Mouse (Mus musculus) hindbrain, embryonic 11.5 days (tissue): ENCODE results near the gene Lce3a. TPM values are rescaled to one million over a fixed set of nuclear protein-coding genes. Genes with fewer than 3 reads are reported as not detected.

Experiments
- ATAC-seq: fragments of 200-750 bp; cut with Nextera tagmentation; 2 replicates; pipeline ENCODE4 v1.8.0; 2017; ENCODE audit warnings: mild to moderate bottlenecking, moderate TSS enrichment, moderate library complexity; ENCODE audit not compliant: low FRiP score
- DNase-seq: peaks from one replicate; pipeline ENCODE4 v3.0.0-alpha.2; 2015; ENCODE audit warnings: low spot score
- H3K27ac ChIP-seq: fragments of 300-500 bp; sonication (generic); 2 replicates; pipeline ENCODE4 v1.5.1; 2014; ENCODE audit warnings: mild to moderate bottlenecking, low read depth, low read length
- H3K27me3 ChIP-seq: fragments of 300-500 bp; sonication (generic); 2 replicates; pipeline ENCODE4 v1.6.1; 2014; ENCODE audit warnings: mild to moderate bottlenecking, low read length, moderate library complexity, mixed read lengths; ENCODE audit not compliant: control insufficient read depth, insufficient read depth
- H3K36me3 ChIP-seq: fragments of 300-500 bp; sonication (generic); 2 replicates; pipeline ENCODE4 v1.6.1; 2014; ENCODE audit warnings: mild to moderate bottlenecking, low read length, moderate library complexity, mixed read lengths; ENCODE audit not compliant: control insufficient read depth, insufficient read depth
- H3K4me1 ChIP-seq: fragments of 300-500 bp; sonication (generic); replicated peaks from 2 replicates; pipeline ENCODE4 v1.6.1; 2014; ENCODE audit warnings: low read length, mixed read lengths; ENCODE audit not compliant: control insufficient read depth, insufficient read depth
- H3K4me2 ChIP-seq: fragments of 300-500 bp; sonication (generic); replicated peaks from 2 replicates; pipeline ENCODE4 v1.6.1; 2014; ENCODE audit warnings: mild to moderate bottlenecking, low read depth, low read length
- H3K4me3 ChIP-seq: fragments of 300-500 bp; sonication (generic); 2 replicates; pipeline ENCODE4 v1.5.1; 2014; ENCODE audit warnings: low read depth, low read length
- H3K9ac ChIP-seq: fragments of 300-500 bp; sonication (generic); 2 replicates; pipeline ENCODE4 v1.6.1; 2014; ENCODE audit warnings: low read depth, low read length
- H3K9me3 ChIP-seq: fragments of 300-500 bp; sonication (generic); 2 replicates; pipeline ENCODE4 v1.6.1; 2016; ENCODE audit warnings: low read length; ENCODE audit not compliant: control insufficient read depth
- WGBS: fragments of 180-500 bp; shearing (Covaris S2); extraction: QIAGEN DNeasy Blood & Tissue Kit; methylation state at CpG from one replicate; pipeline ENCODE4 v1.1.7; 2014; 5-methylcytosine and 5-hydroxymethylcytosine counted together
- polyA plus RNA-seq: library from polyadenylated mRNA; unstranded; fragments of >200 nt; fragmentation: Nextera tagmentation; extraction: Ambion mirVana; gene quantifications from 2 replicates; pipeline ENCODE4 v1.2.1, GENCODE M21; 2014

The Lce3a gene
- polyA plus RNA-seq, 1 experiment from 2014 or later: not detected

- 21% methylated on average over 3 of the region's 3 CpGs for WGBS
- ATAC-seq: no peak
Measured at GRCm38 (mm10) chr3:92902992-92903391, 23.0 kb downstream of the Lce3a start.

DNA sequence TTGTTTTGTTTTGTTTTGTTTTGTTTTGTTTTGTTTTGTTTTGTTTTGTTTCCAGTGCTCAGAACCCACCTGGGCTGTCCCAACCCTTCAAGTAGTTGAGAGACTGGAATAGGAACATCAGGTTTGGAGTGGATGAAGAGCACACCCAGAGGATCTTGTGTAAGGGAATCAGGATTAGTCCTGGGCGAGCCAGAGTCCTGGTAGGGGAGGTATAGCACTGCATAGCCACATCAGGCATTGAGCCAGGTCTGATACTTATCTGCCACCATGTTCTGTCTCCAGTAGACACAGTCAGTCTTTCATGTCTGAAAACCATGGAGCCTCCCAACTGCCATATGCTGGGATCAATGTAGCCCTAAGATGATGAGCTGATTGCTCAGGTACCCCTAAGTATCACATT lies 31.5 kb downstream of the Lce3a start:
- H3K27me3 ChIP-seq: no peaks in the 10 kb centered on the region
- H3K4me1 ChIP-seq: no peaks in the 10 kb centered on the region
- H3K4me2 ChIP-seq: no peak overlapping the region
- H3K9me3 ChIP-seq: no peaks in the 10 kb centered on the region
- 52% methylated on average over 1 of the region's 1 CpGs for WGBS
- ATAC-seq (no peak), DNase-seq (no peak)
- H3K27ac ChIP-seq: no peak overlapping the region
- no peak overlapping the region for H3K4me3 ChIP-seq
- no peak overlapping the region for H3K9ac ChIP-seq
- no peaks in the 10 kb centered on the region for H3K36me3 ChIP-seq

More at GRCm38 (mm10) chr3:92902992-92903391, 23.0 kb downstream of the Lce3a start:
- H3K4me1 ChIP-seq: no peaks in the 10 kb centered on the region
- no peaks in the 10 kb centered on the region for H3K27me3 ChIP-seq
- H3K9me3 ChIP-seq: no peaks in the 10 kb centered on the region
- no peak overlapping the region for H3K9ac ChIP-seq
- DNase-seq: peak; percentile 65
- no peak overlapping the region for H3K27ac ChIP-seq
- no peaks in the 10 kb centered on the region for H3K36me3 ChIP-seq
- H3K4me2 ChIP-seq: no peak overlapping the region
- H3K4me3 ChIP-seq: no peak overlapping the region

DNA sequence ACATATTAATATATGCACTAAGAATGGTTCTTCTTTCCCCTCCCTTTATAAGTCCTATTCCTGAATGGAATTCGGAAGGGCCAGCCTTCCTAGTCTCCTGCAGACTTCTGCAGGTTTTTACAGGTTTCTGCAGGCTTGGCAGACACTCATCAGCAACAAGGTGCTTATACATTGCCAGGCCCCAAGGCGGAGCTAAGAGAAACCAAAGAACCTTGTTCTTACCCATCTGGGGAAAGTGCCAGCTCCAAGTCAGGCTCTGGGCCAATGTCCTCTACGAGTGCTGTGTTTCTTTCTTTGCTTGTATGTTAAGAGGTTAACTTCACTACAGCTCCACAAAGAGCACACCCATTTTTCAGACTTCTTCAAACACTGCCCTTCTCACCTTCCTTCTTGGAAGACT lies 32.0 kb downstream of the Lce3a start:
- Histone ChIP-seq H3K27me3 (no peaks in the 10 kb centered on the region), H3K4me1 (no peaks in the 10 kb centered on the region), H3K27ac (no peak overlapping the region), H3K9ac (no peak overlapping the region), H3K36me3 (no peaks in the 10 kb centered on the region), H3K4me2 (no peak overlapping the region), H3K4me3 (no peak overlapping the region), H3K9me3 (no peaks in the 10 kb centered on the region)
- 76% methylated on average over 3 of the region's 3 CpGs for WGBS
- DNase-seq (no peak), ATAC-seq (no peak)

Other genes with a start within 250 kb of the Lce3a start
- not detected in 2 replicates for gene Lce1c, start 247.0 kb downstream of the Lce3a start, polyA plus RNA-seq
- not detected in 2 replicates for gene Lce1d, start 239.0 kb downstream of the Lce3a start, polyA plus RNA-seq
- not detected in 2 replicates for gene Lce1e, start 217.2 kb downstream of the Lce3a start, polyA plus RNA-seq
- gene Lce1f, start 205.9 kb downstream of the Lce3a start, polyA plus RNA-seq: not detected in 2 replicates
- not detected in 2 replicates for gene Gm38119, start 187.1 kb downstream of the Lce3a start, polyA plus RNA-seq
- gene Lce1g, start 173.9 kb downstream of the Lce3a start, polyA plus RNA-seq: not detected in 2 replicates
- not detected in 2 replicates for gene Lce1h, start 161.2 kb downstream of the Lce3a start, polyA plus RNA-seq
- gene Lce1i, start 147.3 kb downstream of the Lce3a start, polyA plus RNA-seq: not detected in 2 replicates
- not detected in 2 replicates for gene Lce1j, start 135.7 kb downstream of the Lce3a start, polyA plus RNA-seq
- not detected in 2 replicates for gene Lce1k, start 118.3 kb downstream of the Lce3a start, polyA plus RNA-seq
- gene Kprp, start 99.0 kb downstream of the Lce3a start, polyA plus RNA-seq: not detected in 2 replicates
- not detected in 2 replicates for gene Lce1l, start 74.9 kb downstream of the Lce3a start, polyA plus RNA-seq
- gene 2310050C09Rik, start 56.0 kb downstream of the Lce3a start, polyA plus RNA-seq: not detected in 2 replicates
- gene Lce3b, start 6.7 kb upstream of the Lce3a start, polyA plus RNA-seq: not detected in 2 replicates
- not detected in 2 replicates for gene Lce3c, start 18.3 kb upstream of the Lce3a start, polyA plus RNA-seq
- gene Lce3d, start 31.2 kb upstream of the Lce3a start, polyA plus RNA-seq: not detected in 2 replicates
- not detected in 2 replicates for gene Lce3e, start 40.8 kb upstream of the Lce3a start, polyA plus RNA-seq
- not detected in 2 replicates for gene Lce3f, start 66.0 kb upstream of the Lce3a start, polyA plus RNA-seq
- 0.59 and 0.66 TPM in 2 replicates for gene Crct1, start 89.5 kb upstream of the Lce3a start, polyA plus RNA-seq
- not detected in 2 replicates for gene Lce1m, start 92.8 kb upstream of the Lce3a start, polyA plus RNA-seq
- not detected in 2 replicates for gene Gm4858, start 142.6 kb upstream of the Lce3a start, polyA plus RNA-seq
- not detected in 2 replicates for gene Crnn, start 218.6 kb upstream of the Lce3a start, polyA plus RNA-seq